Mouse (Mus musculus): Measurements from ENCODE around the gene Nxn.

Gene Nxn

DNA sequence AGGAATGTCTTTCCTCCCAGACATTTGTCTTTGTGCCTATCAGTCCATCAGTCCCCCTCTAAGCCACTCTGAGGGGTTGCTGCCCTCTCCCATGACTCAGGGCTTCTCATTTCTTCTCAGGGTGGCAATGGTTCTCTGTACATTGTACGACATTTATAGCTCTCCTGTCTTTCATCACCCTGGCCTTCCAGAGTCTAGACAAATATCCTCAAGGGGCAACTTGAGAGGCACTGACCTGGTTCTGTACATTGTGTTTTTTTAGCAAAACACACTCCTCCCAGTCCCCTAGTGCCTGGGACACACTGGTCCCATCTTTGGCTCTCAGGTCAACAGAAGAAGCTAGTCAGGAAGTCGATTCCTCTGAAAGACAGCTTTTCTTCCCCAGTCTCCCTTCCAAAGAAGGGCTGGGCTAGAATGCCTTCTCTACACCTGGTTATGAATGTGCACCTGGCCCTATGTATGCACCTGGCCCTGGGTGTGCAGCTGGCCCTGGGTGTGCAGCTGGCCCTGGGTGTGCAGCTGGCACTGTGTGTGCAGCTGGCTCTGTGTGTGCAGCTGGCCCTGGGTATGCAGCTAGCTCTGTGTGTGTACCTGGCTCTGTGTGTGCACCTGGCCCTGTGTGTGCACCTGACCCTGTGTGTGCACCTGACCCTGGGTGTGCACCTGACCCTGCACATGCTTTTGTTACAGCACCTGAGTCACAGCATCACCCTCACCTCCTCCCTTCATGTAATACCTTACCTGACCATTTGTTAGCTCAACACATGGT, 70.2 kb downstream of the Nxn start:
- DNase-seq (ENCODE audit: low spot score) = no peak

DNA sequence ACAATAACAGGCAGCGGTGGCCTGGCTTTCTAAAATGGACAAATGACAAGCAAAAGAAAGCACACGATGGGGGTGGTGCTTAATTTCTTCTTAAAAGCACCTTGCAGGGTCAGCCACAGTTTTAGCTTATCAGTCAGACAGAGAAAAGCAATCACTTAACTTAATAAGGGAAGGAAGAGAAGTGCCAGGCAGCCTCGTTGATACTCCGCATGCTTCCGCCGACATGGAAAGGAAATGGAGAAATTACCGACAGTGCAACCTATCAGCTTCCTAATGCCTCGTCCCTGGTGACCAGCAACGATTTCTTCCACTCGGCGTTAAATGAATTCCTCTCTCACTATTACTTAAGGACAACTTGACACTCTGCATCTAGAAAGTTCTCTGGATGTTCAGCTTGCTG, 70.9 kb downstream of the Nxn start:
- DNase-seq (ENCODE audit: low spot score) = no peak

GRCm38 (mm10) chr11:76326672-76327071, 72.3 kb downstream of the Nxn start:
- DNase-seq (ENCODE audit: low spot score) = no peak

GRCm38 (mm10) chr11:76326051-76326450, 72.9 kb downstream of the Nxn start:
- DNase-seq (ENCODE audit: low spot score) = no peak

- DNase-seq (ENCODE audit: low spot score) = no peak
Observed at GRCm38 (mm10) chr11:76324801-76325200, 74.1 kb downstream of the Nxn start.

DNA sequence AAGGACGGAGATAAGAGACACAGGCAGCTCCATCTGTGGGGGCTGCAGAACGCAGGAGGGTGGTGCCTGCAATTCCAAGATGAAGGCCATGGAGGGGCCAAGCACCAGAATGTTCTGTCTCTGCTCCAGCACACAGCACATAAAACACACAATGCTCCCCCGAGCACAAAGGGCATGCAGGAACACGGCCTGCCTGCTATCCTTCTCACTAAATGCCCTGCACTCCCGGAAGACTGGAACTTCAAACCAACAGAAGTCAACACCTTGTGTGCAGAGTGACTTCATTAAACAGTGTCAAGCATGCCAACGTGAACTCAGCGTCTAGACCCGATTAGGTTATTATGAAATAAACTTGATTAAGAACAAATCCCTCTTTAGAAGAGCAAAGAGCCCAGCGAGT, 74.7 kb downstream of the Nxn start:
- no peak for DNase-seq (ENCODE audit: low spot score)

DNA sequence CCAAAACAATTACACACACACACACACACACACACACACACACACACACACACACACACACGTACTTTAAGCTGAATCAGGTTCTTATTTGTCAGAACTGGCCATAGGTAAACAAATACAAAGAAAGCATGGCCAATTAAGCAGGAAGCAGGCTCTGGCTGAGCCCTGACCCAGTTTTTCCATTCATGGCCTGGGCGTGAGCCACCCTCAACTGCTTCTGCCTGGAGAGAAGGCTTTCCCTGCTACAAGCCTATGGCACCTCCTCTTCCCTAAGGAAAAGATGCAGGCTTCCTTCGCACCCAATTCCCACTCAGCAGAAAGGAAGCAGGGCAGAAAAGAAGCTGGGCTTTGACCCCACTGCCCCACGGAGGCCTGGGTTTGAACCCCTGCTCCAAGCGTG, 76.0 kb downstream of the Nxn start:
- no peak for DNase-seq (ENCODE audit: low spot score)

- no peak for DNase-seq (ENCODE audit: low spot score)
Observed at GRCm38 (mm10) chr11:76322081-76322480, 76.9 kb downstream of the Nxn start.

GRCm38 (mm10) chr11:76320475-76320874, 78.5 kb downstream of the Nxn start:
- no peak for DNase-seq (ENCODE audit: low spot score)

GRCm38 (mm10) chr11:76319714-76320435, 79.1 kb downstream of the Nxn start:
- DNase-seq (ENCODE audit: low spot score) = no peak

DNA sequence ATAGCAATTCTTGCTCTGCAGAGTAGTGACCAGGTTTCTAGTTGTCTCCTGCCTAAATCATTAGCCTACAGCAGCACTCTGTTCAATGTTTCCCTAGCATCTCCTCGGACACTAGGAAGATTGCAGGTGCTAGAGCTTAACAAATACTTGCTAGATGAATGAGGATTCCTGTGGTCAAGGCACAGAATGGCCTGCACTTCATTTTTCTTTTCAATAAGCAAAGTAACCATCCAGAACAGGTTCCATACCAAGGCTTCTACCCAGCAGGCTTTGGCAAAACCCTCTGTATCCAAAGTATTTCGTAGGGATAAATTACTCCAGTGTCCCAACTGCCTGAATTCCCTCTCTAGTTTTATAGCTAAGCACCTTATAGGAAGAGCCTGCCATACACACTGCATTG, 81.0 kb downstream of the Nxn start:
- DNase-seq (ENCODE audit: low spot score) = no peak

DNA sequence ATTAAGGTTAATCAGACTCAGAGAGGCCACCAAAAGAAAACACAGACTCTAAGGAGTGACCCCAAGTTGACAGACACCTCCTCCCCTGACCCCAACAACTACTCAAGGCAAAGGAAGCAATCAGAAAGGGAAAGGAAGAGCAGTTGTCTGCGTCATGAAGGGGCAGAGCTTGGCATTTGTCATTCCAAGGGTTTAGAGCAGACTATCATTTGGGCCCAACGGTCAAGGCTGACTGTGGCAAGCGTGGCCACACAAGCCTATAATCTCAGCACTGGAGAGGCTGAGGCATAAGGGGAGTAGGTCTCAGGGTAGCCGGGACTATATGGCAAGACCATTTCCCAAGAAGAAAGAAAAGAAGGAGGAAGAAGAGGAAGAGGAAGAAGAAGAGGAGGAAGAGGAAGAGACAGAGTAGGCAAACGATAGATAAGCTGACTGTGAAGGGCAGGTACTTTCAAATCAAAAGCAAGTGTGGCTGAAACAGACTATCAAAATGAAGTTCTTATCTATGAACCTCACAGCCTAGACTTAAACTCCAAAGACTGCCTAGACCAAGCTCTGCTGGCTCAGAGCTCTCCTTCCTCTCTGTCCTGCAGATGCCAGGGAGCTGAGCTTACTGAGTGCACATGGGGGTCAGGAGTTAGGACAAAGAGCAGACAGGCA, 83.0 kb downstream of the Nxn start:
- no peak for DNase-seq (ENCODE audit: low spot score)

- DNase-seq (ENCODE audit: low spot score) = no peak
Observed at GRCm38 (mm10) chr11:76314741-76315140, 84.2 kb downstream of the Nxn start.

- DNase-seq (ENCODE audit: low spot score) = no peak
Observed at GRCm38 (mm10) chr11:76314140-76314539, 84.8 kb downstream of the Nxn start.

GRCm38 (mm10) chr11:76312805-76313204, 86.1 kb downstream of the Nxn start:
- no peak for DNase-seq (ENCODE audit: low spot score)

- DNase-seq (ENCODE audit: low spot score) = no peak
Observed at GRCm38 (mm10) chr11:76311224-76312000, 87.5 kb downstream of the Nxn start.

DNA sequence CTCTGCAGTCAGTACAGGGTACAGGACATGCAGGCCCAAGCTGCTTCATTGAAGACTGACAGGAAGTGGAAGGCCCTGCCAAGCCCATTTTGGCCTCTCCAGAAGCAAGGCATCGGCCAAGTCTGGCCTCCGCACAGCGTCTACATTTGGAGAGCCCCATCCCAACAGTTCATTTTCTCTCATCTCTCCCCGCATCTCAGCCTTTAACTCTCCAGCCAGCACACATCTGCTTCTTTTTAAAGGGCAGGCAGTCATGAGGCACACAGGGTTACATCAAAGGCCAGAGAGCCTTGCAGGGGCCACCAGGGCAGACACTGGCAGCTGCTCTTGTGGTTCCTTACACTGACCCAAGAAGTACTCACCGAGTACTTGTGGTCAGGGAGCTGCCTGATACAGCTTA, 89.1 kb downstream of the Nxn start:
- no peak for DNase-seq (ENCODE audit: low spot score)

DNA sequence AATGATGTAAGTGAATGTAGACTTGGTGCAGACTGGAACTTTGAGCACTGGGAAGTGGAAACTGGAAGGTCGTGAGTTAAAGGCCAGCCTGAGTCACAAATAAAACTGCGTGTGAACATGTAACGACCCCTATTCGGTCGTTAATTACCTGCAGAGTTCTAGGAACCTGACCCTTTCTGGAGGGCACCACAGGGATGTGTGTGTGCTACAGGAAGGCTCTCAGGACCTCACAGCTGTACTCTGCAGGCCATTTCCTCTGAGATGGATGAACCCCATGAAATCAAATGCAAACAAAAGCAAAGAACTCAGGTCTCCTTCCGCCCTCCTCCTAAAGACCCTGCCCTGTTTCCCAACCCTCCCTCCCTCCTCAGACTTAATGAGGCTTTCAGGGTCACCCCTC, 89.9 kb downstream of the Nxn start:
- no peak for DNase-seq (ENCODE audit: low spot score)

DNA sequence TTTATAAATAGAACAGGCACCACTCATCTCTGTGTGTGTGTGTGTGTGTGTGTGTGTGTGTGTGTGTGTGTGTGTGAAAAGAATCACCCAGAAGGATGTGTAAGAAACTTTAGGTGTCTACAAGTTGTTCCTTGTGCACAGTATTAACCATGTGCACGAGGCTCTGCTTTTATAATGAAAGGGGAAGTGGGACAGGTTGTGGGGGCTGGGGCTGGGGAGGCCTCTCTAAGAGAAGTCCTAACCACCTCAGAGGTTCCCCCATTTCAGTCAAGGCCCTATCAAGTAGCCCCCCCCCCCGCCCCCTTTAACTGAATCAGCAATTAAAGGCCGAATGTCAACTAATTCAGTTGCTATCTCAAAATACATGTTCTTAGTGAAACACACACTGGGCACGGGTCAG, 92.2 kb downstream of the Nxn start:
- no peak for DNase-seq (ENCODE audit: low spot score)

GRCm38 (mm10) chr11:76305571-76305970, 93.4 kb downstream of the Nxn start:
- DNase-seq (ENCODE audit: low spot score) = no peak

DNA sequence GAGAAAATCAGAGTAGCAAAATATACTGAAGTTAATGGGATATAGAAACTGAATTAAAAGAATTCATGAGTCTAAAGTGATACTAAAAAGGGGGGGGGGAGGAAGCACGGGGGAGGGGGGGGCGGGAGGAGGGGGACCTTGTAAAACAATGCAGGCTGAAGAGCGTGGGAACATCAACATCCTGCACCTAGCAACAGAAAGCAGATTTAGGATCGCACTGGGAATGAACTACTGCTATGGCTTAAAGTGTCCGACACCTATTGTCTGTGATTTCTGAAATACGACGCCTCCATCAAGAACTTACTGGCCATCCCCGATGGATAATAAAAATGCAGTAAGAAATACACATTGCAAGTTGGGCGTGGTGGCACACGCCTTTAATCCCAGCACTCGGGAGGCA, 95.6 kb downstream of the Nxn start:
- no peak for DNase-seq (ENCODE audit: low spot score)

- no peak for DNase-seq (ENCODE audit: low spot score)
Observed at GRCm38 (mm10) chr11:76300862-76301261, 98.1 kb downstream of the Nxn start.
